Mouse (Mus musculus): ENCODE results near the gene Myt1. TPM values are rescaled to one million over a fixed set of nuclear protein-coding genes. Genes with fewer than 3 reads are reported as not detected.

The Myt1 gene
- polyA plus RNA-seq, 1 experiment from 2014 or later: 57.8 TPM

DNA sequence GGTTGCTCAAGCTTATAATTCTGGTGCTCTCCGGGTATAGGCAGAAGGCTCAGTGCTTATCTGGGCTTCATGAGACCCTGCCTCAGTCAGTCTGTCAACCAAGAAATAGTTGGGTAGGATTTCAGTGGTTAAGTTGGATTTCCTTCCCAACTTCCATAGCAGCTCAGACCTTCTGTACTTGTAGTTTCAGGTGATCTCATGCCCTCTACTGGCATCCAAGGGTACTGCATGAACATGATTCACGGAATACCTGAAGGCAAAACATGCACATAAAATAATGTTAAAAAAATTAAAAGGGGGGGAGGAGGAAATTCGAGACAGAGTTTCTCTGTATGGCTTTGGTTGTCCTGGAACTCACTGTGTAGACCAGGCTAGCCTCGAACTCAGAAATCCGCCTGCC, 103.8 kb downstream of the Myt1 start:
- no peak for ATAC-seq (ENCODE audit: low FRiP score)
- Histone ChIP-seq H3K9ac (no peak overlapping the region), H3K4me3 (no peak overlapping the region), H3K4me1 (peaks cover 17% of the 10 kb centered on the region), H3K27ac (no peak overlapping the region), H3K36me3 (peaks cover 28% of the 10 kb centered on the region), H3K27me3 (no peaks in the 10 kb centered on the region), H3K4me2 (replicated peaks) (no peak overlapping the region), H3K9me3 (replicated peaks) (no peaks in the 10 kb centered on the region)
- 60% methylated on average over 5 of the region's 5 CpGs for WGBS

DNA sequence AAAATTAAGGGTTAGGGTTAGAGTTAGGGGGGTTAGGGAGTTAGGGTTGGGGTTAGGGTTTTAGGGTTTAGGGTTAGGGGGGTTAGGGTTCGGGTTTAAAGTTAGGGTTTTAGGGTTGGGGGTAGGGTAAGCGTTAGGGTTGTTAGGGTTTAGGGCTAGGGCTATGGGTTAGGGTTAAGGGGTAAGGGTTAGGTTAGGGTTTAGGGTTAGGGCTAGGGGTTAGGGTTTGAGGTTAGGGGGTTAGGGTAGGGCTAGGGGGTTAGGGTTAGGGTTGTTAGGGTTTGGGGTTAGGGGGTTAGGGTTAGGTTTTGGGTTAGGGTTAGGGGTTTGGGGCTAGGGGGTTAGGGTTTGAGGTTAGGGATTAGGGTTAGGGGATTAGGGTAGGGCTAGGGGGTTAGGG, 107.9 kb downstream of the Myt1 start:
- Histone ChIP-seq H3K9me3 (replicated peaks) (no peaks in the 10 kb centered on the region), H3K27ac (no peak overlapping the region), H3K4me3 (no peak overlapping the region), H3K4me2 (replicated peaks) (no peak overlapping the region), H3K36me3 (peaks cover 31% of the 10 kb centered on the region), H3K9ac (no peak overlapping the region), H3K4me1 (peaks cover 1% of the 10 kb centered on the region; the same call in 1 of the 2 replicates), H3K27me3 (no peaks in the 10 kb centered on the region)
- ATAC-seq (ENCODE audit: low FRiP score): 0 out of 2 replicates have a peak, but pooled peaks have one; percentile 11
- WGBS: 96% methylated on average over 2 of the region's 2 CpGs

Other genes starting within 250 kb of the Myt1 start
- 148 and 150 TPM in 2 replicates for gene Dnajc5, start 242.8 kb upstream of the Myt1 start, polyA plus RNA-seq (2016; fragmentation: Nextera tagmentation; extraction: Ambion mirVana)
- gene Uckl1, start 178.4 kb upstream of the Myt1 start, polyA plus RNA-seq (2016; fragmentation: Nextera tagmentation; extraction: Ambion mirVana): 64.2 and 66.3 TPM in 2 replicates
- gene Prpf6, start 171.5 kb upstream of the Myt1 start, polyA plus RNA-seq (2016; fragmentation: Nextera tagmentation; extraction: Ambion mirVana): 72.0 and 72.4 TPM in 2 replicates
- gene Zfp512b, start 170.5 kb upstream of the Myt1 start, polyA plus RNA-seq (2016; fragmentation: Nextera tagmentation; extraction: Ambion mirVana): 91.0 and 97.7 TPM in 2 replicates
- 97.4 and 101 TPM in 2 replicates for gene Samd10, start 164.1 kb upstream of the Myt1 start, polyA plus RNA-seq (2016; fragmentation: Nextera tagmentation; extraction: Ambion mirVana)
- 0.30 and 0.43 TPM in 2 replicates for gene Gm29797, start 106.3 kb upstream of the Myt1 start, polyA plus RNA-seq (2016; fragmentation: Nextera tagmentation; extraction: Ambion mirVana)
- gene Sox18, start 91.7 kb upstream of the Myt1 start, polyA plus RNA-seq (2016; fragmentation: Nextera tagmentation; extraction: Ambion mirVana): 21.4 and 22.0 TPM in 2 replicates
- gene Tcea2, start 83.0 kb upstream of the Myt1 start, polyA plus RNA-seq (2016; fragmentation: Nextera tagmentation; extraction: Ambion mirVana): 27.7 and 29.9 TPM in 2 replicates
- gene Rgs19, start 69.4 kb upstream of the Myt1 start, polyA plus RNA-seq (2016; fragmentation: Nextera tagmentation; extraction: Ambion mirVana): 49.4 and 54.4 TPM in 2 replicates
- not detected in 2 replicates for gene Lkaaear1, start 64.9 kb upstream of the Myt1 start, polyA plus RNA-seq (2016; fragmentation: Nextera tagmentation; extraction: Ambion mirVana)
- gene Oprl1, start 48.3 kb upstream of the Myt1 start, polyA plus RNA-seq (2016; fragmentation: Nextera tagmentation; extraction: Ambion mirVana): 42.7 and 43.2 TPM in 2 replicates
- 39.6 and 41.2 TPM in 2 replicates for gene Pcmtd2, start 74.5 kb downstream of the Myt1 start, polyA plus RNA-seq (2016; fragmentation: Nextera tagmentation; extraction: Ambion mirVana)
- gene Polr3k, start 101.0 kb downstream of the Myt1 start, polyA plus RNA-seq (2016; fragmentation: Nextera tagmentation; extraction: Ambion mirVana): 86.2 and 92.4 TPM in 2 replicates
- not detected in 2 replicates for gene Gm14496, start 227.8 kb downstream of the Myt1 start, polyA plus RNA-seq (2016; fragmentation: Nextera tagmentation; extraction: Ambion mirVana)

All from hindbrain, embryonic 12.5 days (tissue).